Comparison of ENCODE assay signal across 25 mouse cellular contexts in genomic region chr3:12635857-12636256, GRCm38 (mm10).
"Had no signal": no experiment of that assay in that cellular context is flagged by ENCODE, and none has a peak within 500 bp of the region (broad histone marks: within the 10 kb centered on the region; RNA-seq: fewer than 3 reads in every experiment).

No protein-coding gene starts in this region.

- H3K9me3 ChIP-seq: heart, embryonic 10.5 days; heart, embryonic 12.5 days; hindbrain, embryonic 13.5 days; intestine, embryonic 15.5 days; limb, embryonic 10.5 days; limb, embryonic 12.5 days; liver, embryonic 13.5 days; liver, embryonic 15.5 days had no signal

- DNase-seq: gastrocnemius, postnatal 14 days; gastrocnemius, postnatal 36 days; heart, adult 18-20 months; heart, postnatal 10 days; heart, postnatal 4 days; kidney, adult 18-20 months; kidney, adult 8-10 months; kidney, postnatal 10 days; kidney, postnatal 25 days; kidney, postnatal 4 days; liver; liver, embryonic 13.5 days had no signal

- H3K4me1 ChIP-seq: heart, embryonic 10.5 days; heart, embryonic 12.5 days; hindbrain, embryonic 13.5 days; intestine, embryonic 15.5 days; limb, embryonic 10.5 days; limb, embryonic 12.5 days; liver, embryonic 13.5 days; liver, embryonic 15.5 days had no signal

- H3K9ac ChIP-seq: heart, embryonic 12.5 days; hindbrain, embryonic 13.5 days; intestine, embryonic 15.5 days; limb, embryonic 12.5 days; liver, embryonic 13.5 days; liver, embryonic 15.5 days had no signal

- H3K36me3 ChIP-seq: heart, embryonic 10.5 days; heart, embryonic 12.5 days; hindbrain, embryonic 13.5 days; intestine, embryonic 15.5 days; limb, embryonic 10.5 days; limb, embryonic 12.5 days; liver, embryonic 13.5 days; liver, embryonic 15.5 days had no signal

- H3K4me3 ChIP-seq: heart, embryonic 10.5 days; heart, embryonic 12.5 days; hindbrain, embryonic 13.5 days; intestine, embryonic 15.5 days; layer of hippocampus, adult 2 months; left cerebral cortex, adult 2 months; limb, embryonic 10.5 days; limb, embryonic 12.5 days; liver, embryonic 13.5 days; liver, embryonic 15.5 days had no signal

- ATAC-seq: hindbrain, embryonic 16.5 days; inflammation-experienced regulatory T-cells, adult 6 months; intestine, embryonic 15.5 days; intestine, postnatal 0 days had no signal

- H3K27me3 ChIP-seq: heart, embryonic 12.5 days; hindbrain, embryonic 13.5 days; intestine, embryonic 15.5 days; limb, embryonic 12.5 days; liver, embryonic 13.5 days; liver, embryonic 15.5 days had no signal

- H3K4me2 ChIP-seq: heart, embryonic 12.5 days; hindbrain, embryonic 13.5 days; intestine, embryonic 15.5 days; limb, embryonic 12.5 days; liver, embryonic 11.5 days; liver, embryonic 13.5 days; liver, embryonic 15.5 days had no signal

- H3K27ac ChIP-seq: heart, embryonic 10.5 days; hindbrain, embryonic 13.5 days; intestine, embryonic 15.5 days; layer of hippocampus, adult 2 months; left cerebral cortex, adult 2 months; limb, embryonic 10.5 days; limb, embryonic 12.5 days; liver, embryonic 13.5 days; liver, embryonic 15.5 days had no signal
